Mouse (Mus musculus) cerebellum, postnatal 10 days (tissue): ENCODE results near the gene Exoc6b.
A peak's percentile ranks its signal among the peaks of the same experiment; 100 is the strongest.

Experiments used
- DNase-seq, 2 experiments: peaks; one replicate each; pipeline ENCODE4 v3.0.0; 2021; ENCODE audit warnings: mixed read lengths in 2 of 2

The Exoc6b gene

DNA sequence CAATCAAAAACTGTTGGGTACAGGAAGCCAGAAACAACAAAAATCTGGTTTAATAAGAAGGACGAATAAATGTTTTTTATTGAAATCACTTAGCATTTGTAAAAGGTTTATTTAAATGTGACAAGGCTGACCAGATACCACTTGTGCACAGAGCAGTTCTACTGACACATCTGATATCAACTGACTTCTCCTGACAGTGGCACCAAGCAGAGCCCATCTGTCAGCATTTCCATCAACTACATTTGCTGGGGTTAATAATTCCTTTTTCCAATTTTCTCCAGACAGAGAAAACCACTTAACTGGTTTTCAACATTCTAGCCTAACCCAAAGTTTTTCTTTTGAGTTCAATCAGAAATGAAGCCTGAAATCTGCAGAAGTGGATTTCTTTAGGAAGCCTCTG, 100.8 kb downstream of the Exoc6b start:
- peak; percentile 28 to 50 for DNase-seq

DNA sequence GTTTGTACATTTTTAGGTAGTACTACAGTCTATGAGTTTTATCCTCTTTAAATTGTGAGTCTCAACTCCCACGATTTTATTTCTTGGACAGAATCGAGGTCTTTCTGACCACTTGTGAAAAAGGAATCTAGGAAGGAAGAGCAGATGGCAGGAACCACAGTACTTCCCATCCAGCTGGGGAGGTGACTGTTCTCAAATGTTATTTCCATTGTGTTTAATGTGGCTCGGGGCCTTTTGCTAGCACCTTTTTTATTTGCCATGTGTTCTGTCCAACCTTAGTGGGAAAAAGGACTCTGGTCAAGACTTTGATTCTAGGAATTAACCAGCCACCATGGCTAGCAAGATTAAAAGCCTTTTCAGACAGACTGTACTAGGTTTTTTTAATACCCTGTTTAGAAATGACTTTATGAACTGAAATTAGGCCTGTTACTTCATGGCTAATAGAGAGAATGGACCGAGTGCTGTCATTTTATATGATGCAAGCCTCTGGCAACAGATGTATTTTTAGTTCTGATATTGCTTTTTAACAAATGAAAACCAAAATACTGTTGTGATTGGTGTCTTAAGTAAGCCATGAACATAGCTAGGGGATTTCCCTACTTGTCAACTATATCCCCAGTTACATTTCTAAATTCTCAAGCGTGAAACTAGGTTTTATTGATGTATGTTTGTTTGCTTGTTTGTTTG, 104.4 kb downstream of the Exoc6b start:
- DNase-seq, result peak; percentile 6 to 12

DNA sequence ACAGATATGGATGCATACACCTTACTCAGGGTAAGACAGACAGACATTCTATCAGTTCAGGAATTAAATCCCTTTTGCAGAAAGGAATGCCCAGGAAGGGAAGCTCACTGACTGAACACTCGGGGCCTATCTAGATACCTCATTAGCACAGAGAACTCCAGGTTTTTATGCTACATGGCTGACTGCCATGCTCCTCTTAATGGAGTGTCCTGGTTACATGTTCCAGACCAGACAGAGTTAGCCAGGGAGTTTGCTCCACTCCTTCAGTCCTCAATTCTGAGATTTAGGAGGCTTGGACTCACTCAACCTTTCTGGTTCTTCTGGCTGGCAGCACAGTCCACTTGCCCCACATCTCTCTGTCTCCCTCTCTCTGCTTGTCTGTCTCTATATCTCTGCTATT, 106.3 kb downstream of the Exoc6b start:
- no peak for DNase-seq

- no peak for DNase-seq
Observed at GRCm38 (mm10) chr6:84961763-84962162, 107.5 kb downstream of the Exoc6b start.

- DNase-seq, result no peak
Observed at GRCm38 (mm10) chr6:84959520-84959919, 109.8 kb downstream of the Exoc6b start.

DNA sequence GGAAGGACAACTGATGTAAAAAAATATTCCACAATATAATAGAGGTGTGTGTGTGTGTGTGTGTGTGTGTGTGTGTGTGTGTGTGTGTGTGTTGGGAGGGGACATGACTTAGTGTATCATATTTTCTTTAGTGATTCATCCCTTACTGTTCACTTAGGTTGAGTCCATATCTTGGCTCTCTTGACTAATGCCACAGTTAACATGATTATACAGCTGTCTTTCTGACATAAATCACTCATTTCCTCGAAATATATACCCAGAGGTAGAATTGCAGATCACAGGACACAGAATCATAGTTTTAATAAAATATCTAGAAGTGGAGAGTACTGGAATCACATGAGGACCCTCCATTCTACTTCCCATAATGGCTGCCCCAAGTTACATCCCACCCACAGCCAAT, 117.7 kb downstream of the Exoc6b start:
- no peak for DNase-seq

DNA sequence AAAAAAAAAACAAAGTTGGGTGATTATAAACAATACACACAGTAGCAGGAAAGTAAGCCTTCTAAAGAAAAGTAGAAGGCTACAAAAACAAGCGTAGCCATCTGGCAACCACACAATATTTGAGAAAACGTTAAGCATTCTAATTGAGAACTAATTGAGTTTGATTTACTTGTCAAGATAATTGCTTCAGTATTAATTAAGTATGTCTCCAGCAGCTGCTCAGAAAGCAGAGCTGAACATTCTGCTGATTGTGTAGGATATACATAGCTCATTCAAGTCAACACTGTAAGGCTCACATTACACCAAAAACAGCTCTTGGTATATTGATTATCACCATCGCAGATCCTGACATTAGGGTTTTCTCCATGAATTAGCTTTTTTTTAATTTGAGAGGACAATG, 122.7 kb downstream of the Exoc6b start:
- DNase-seq, result no peak

DNA sequence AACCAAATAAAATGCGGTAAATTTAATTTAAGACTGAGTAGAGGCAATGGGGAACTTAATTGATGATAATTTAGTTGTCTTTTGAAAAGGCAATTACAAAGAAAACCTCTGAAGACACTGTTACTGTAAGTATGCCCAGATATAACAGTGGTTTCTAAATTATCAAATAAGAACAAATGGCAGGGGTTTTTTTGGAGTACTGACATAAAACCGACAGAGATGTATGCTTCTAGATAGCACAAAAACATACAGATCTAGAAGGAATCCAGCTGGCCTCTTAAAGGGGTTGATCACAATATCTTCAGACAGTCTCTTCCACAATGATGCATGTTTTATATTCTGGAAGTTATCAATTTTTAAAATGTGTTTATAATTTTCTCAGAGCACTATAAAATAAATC, 123.2 kb downstream of the Exoc6b start:
- no peak for DNase-seq

- peak in 1 of 2 experiments; percentile 12 for DNase-seq
Observed at GRCm38 (mm10) chr6:84932953-84933921, 136.1 kb downstream of the Exoc6b start.

DNA sequence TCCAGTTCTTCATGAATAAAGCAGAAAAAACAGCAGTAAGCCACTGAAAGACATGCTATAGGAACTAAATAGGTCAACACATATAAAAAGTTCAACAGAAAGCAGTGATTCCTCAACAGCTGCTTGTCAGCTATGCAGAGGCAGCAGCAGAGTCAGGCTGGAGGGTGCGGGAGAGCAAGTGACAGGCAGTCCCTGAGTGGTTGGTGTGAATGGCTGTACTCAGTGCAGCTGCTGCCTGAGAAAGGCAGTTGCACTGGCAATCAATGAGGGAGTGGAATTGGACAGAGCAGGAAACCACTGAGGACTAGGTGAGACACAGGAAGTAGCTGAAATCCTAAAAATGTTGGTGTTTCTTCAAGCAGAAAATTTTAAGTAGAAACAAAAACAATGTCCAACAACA, 138.3 kb downstream of the Exoc6b start:
- no peak for DNase-seq

DNA sequence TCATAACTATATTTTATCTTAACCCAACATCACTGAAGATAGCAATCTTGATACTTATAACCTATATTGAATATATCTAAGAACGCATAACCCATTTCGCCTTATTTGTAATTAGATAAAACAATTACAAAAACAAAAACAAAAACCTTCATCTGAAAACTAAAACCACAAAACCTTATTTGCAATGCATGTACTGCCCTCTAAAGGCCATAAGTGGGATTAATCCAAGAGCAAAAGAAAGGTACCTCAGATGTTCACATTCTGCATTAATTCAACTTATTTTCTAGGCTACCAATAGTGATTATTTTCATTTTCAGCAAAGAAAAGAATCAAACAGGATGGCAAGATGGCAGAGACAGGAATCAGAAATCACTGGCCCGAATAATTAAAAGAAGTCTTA, 143.2 kb downstream of the Exoc6b start:
- peak; percentile 13 to 45 for DNase-seq

- peak; percentile 14 to 19 for DNase-seq
Observed at GRCm38 (mm10) chr6:84923760-84924221, 145.5 kb downstream of the Exoc6b start.

DNA sequence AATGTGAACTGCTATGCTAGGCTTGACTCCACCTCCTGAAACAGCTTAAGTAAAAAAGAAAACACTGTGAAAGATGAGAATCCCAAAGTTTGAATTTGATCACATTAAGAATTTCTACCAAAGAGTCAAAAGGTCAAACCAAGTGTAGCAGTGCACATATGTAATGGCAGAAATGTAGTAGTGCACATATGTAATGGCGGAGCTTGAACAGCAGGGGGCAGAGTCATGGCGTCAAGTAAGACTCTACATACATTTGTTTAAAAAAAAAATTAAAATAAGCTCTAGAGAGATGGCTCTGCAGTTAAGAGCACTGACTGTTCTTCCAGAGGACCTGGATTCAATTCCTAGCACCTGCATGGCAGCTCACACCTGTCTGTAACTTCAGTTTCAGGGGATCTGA, 153.0 kb downstream of the Exoc6b start:
- DNase-seq, result peak; percentile 56 to 63

- DNase-seq, result peak; percentile 58 to 83
Observed at GRCm38 (mm10) chr6:84912434-84912833, 156.9 kb downstream of the Exoc6b start.

GRCm38 (mm10) chr6:84899002-84899774, 170.1 kb downstream of the Exoc6b start:
- DNase-seq, result no peak

DNA sequence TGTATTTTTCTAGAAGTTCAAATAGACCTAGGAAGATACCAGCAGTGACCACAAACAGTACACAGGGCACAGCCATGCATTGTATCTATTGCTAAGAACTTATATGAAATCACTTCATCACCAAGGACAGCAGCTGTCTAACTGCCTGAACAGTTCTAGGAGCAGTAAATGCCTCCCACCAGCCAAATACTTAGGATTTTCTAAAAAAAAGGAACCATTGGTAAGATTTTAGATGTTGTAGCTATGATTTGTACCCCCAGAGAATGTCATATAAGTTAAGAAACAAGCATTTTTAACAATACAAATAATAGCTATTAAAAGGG, 175.6 kb downstream of the Exoc6b start:
- DNase-seq, result no peak

GRCm38 (mm10) chr6:84892926-84893772, 176.2 kb downstream of the Exoc6b start:
- DNase-seq, result no peak

DNA sequence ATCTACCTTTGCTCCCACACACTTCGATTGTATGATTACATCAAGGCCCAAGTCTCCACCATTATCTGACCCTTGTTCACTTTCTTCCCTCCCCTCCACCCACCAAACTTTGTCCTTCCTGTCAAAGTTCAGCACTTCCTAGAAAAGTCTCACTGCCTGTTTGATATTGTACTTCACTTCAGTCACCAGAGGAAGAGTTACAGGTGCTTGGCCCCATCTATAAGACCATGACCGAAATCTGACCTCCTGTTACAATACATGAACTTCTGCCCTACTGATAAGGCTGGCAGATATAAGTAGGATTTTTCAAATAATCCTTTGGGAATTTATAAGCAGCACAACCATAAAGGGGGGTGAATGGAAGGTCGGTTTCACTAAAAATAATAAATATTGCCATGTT, 182.8 kb downstream of the Exoc6b start:
- DNase-seq, result no peak

DNA sequence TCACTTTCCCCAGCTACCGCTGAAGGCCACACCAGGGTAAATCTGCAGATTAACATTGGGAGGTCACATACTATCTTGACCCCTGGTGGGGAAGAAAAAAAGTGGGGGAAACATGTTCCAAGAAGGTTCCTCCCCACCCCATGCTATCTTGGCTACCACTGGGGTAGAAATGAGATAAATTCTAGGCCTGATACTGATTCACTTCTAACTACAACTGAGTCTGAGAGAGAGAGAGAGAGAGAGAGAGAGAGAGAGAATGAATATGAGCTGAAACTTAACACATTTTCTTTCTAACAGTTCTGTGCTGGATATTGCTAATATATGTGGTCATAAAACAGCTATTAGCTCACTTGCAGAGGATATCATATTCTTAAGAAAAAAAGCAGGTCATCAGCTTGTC, 184.2 kb downstream of the Exoc6b start:
- DNase-seq, result no peak

DNA sequence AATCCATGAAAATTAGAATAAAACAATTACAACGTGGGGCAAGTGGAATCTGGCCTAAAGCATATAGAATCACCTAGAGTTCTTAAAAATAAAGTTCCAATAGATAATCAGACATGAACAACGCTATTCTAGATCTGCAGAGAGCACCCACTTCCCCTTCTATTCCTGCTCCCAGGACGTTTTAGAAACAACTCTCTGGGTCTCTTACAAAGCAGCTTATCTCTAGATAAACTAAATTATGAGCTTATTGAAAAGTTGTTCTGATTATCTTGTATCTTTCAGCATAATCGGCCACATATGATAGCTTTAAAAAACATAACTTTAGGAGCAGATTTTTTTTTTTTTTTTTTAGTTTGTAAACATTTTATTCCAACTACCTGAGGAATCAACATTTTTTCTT, 185.6 kb downstream of the Exoc6b start:
- DNase-seq, result no peak

DNA sequence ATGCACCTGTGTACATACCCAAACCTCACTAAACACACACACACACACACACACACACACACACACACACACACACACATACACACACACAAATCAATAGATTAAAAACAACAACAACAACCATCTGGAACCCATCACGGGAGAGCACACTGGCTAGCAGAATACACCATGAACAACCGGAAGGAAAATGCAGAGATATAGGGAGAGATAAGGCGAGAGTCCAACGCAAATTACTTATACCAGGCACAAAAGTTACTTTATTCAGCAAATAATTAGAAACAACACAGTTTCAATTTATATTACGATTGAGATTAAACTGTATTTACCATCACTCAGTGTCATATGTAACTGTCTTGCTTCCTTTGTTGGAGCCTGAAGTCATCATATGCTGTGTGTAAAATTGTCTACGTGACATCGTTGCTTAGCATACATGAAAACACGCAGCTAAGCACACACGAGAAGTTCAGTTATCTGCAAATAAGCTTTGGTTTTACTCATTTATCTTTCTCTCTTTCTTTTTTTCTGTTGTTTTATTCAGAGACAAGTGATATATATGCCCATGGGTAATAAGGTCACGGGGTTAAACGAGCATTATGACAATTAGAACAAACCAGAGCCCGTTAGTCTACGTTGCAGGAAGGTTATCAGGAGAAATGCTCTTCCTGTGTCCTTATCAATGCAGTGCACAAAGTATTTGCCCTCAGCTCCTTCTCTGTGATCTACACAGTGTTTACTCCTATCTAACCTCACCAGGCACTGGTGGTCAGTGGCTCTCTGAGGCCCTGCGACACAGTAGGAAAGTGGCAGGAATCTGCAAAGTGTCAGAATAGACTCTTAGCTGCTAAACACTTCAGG, 186.4 kb downstream of the Exoc6b start:
- DNase-seq, result no peak
